Mouse (Mus musculus) naive thymus-derived CD4-positive, alpha-beta T cell, adult 2 months (primary cell): ENCODE data around the gene Hoxb8.

Experiments used
- DNase-seq: peaks from one replicate; pipeline ENCODE4 v3.0.0-alpha.2; 2011; ENCODE audit warnings: low read depth

The Hoxb8 gene

DNA sequence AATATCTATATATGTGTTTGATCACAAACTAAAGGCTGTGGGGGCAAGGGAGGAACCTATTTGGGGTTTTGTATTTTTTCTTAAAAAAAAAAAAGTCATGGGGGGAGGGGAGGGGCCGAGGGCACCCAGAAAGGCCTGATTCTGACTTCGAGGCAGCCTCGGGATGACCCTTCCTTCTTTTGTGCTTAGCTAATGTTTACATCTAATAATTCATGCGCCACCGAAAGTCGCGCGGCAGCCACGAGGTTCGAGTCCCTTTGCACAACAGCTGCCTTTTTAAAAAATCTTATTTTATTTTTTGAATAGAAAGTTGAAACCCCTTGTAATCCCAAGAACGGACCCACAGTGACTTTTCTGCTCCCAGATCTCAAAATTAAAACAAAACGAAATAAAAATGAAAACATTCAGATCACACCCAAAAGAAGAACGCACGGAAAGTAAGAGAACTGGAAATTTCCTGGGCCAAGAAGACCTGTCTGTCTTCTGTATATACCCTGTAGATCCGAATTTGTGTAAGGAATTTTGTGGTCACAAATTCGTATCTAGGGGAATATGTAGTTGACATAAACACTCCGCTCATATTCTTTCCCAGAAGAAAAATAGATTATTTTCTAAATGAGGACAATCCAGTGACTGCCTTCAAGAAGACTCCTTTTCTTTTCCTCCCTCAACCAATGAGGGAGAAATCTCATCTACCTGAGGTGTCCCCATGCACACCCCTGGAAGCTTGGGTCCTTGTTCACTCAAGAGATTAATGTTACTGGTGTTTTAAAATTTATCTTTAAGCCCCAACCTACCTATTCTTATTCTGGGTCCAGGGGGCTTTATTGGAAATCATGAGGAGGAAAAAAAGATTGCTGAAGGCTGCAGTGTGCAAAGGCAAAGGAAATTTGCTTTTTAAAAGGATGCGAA, 35.2 kb downstream of the Hoxb8 start:
- DNase-seq: no peak

DNA sequence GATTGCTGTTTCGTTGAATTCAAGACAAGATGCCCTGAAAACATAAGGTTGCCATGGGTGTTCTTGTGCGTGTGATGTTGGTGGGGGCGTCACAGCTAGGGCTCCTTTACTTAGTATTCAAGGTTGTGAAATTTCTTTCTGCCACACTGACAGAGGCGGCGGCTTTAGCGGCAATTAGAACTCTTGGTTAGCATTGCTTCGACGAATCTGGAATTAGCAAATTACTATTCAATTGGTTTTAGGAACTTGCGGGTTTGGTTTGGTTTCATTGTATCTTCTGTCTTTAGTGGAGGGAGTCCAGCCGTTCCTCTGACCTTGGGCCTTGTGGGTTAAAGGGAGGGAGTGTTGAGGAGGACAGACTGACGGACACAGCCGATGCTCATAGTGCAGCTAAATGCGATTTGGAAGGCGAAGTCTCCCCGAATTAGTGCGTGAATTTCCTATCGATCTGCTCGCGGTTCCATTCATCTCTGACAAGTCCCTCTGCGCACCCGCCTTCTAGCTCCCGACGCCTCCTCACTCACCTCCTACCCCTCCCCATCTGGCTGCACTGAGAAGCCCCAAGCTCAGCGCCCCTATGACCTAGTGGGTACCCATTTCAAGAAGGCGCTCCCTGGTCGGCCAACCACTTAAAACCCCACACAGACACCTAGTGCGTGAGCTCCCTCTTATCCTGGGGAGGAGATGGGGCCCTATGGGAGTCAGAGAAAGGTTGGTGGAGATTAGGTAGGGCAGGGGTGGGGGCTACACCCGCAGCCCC, 36.1 kb downstream of the Hoxb8 start, which contains the start of gene Hoxb4:
Hoxb4 (plus strand) TSS at position 660 of the 760 bp plus-strand sequence.
- DNase-seq: no peak

DNA sequence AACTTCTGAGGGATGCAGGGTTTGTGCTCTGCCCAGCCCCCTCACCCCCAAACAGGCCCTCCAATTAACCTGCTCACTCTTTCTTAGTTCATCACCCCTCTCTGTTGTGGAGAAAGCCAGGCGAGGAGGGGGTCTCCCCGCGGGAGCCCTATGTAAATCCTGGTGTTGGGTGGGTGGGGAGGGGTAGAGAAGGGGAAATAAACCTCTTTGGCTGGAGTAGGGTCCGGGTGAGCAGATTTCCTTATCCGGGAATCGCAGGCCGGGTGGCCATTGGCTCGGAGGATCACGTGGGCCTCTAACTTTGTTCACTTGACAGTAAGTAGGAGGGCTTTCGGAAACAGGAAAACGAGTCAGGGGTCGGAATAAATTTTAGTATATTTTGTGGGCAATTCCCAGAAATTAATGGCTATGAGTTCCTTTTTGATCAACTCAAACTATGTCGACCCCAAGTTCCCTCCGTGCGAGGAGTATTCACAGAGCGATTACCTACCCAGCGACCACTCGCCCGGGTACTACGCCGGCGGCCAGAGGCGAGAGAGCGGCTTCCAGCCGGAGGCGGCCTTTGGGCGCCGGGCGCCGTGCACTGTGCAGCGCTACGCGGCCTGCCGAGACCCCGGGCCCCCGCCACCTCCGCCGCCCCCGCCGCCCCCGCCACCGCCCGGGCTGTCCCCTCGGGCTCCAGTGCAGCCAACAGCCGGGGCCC, 36.8 kb downstream of the Hoxb8 start:
- DNase-seq: peak; percentile 69

DNA sequence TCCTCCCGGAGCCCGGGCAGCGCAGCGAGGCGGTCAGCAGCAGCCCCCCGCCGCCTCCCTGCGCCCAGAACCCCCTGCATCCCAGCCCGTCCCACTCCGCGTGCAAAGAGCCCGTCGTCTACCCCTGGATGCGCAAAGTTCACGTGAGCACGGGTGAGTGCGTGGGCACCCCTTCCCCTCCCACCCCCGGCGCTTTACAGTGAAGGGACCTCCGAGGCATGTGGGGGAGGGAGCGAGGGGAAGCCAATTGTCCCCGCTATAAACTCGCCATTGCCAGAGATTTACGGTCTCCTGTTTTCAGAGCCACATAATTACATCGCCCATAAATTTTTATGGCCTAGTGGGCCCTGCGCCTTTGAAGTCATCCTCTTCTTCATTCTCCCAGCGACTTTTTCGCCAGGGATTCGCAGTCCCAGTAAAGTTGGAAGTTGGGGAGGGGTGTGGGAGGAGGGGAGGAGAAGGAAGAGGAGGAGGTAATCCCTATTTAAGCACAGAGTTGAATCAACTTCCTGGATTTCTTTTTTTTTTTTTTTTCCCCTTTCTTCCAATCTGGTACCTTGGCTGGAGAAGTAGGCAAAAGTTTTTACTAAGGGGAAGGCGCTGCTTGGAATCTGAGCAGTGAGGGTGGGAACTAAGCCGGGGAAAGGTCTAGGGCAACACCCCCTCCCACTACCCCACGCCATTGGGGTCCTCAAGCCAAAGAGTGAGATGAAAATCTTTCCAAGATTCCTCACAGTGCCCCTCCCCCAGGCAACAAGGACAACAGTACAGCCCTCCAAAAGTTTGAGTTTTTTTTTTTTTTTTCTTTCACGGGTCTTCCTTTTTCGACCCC, 37.6 kb downstream of the Hoxb8 start:
- no peak for DNase-seq

DNA sequence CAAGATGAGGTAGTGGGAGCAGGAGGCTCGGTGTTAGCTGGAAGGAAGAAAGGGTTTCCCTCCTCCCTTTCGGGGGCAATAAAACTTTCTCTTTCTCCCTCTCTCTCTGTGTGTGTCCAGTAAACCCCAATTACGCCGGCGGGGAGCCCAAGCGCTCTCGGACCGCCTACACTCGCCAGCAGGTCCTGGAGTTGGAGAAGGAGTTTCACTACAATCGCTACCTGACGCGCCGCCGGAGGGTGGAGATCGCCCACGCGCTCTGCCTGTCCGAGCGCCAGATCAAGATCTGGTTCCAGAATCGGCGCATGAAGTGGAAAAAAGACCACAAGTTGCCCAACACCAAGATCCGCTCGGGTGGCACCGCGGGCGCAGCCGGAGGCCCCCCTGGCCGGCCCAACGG, 38.2 kb downstream of the Hoxb8 start:
- no peak for DNase-seq

DNA sequence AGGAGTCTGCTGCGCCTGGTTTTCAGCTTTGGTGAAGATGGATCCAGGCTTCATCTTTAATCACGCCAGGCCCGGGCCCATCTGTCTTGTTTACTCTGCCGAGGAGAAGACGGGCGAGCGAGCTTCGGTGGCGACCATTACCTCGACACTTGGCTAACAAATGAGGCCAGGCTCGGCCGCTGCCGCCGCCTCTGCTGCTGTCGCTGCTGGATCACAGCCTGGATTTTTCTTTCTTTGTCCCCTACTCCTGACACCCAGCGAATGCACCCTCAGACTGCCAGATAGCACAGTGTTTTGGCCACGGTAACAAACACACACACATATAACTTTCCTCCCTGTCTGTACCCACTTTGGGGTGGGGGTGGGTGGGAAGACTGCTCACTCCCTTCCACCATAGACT, 39.0 kb downstream of the Hoxb8 start:
- DNase-seq: no peak

DNA sequence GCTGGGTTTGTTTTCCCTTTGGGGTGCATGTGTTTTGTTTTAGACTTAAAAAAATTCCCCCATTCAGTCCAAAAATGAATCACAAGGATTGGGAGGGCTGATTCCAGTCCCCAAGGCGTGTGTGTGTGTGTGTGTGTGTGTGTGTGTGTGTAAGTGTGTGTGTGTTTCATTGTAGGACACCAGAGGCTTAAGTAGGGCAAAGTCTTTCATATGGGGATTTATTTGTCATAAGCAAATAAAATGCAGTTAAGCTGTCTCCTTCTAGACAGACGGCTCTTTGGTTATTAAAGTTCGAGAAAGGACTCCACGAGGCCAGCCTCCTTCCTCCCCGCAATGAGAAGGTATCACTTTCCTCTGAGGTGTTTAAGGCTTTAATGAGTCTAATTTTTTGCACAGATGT, 40.1 kb downstream of the Hoxb8 start:
- DNase-seq: no peak

DNA sequence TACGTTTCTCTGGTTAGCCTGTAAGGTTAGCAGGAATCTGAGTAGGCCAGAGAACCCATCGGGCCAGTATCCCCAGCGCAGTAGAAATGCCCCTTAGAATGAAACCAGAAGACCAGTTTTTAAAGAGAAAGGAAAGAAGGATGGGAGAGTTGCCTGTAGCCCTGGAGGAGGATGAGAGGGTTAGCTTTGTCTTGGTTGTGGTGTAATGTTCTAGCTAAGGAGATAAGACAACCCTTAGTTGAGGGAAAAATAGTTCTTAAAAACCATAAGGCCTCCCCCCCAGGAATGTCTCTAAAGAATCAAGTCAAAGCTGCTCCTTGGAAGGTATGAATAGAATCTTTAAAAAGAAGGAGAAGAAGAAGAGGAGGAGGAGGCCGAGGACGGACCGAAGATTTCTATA, 41.0 kb downstream of the Hoxb8 start:
- no peak for DNase-seq

DNA sequence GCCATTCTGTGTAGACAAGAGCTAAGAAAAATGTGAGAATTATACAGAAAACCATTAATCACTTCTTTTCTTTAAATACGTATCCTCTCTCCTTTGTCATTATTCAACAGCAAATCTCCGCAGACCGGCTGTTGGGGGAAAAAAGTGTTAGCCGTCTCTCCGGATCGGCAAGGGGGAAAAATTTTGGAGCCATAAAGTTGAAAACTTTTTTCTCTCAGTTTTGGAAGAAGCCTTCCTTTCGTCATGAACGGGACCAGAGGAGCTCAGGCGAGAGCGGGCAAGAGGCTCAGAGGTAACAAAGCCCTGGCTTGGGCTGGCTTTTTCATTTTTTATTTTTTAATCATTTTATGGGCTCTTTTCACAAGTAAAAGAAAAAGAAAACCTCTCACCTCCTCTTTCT, 41.4 kb downstream of the Hoxb8 start, which contains the start of gene Hoxb3:
Hoxb3 (plus strand) TSS at position 173 of the 400 bp plus-strand sequence.
- no peak for DNase-seq

DNA sequence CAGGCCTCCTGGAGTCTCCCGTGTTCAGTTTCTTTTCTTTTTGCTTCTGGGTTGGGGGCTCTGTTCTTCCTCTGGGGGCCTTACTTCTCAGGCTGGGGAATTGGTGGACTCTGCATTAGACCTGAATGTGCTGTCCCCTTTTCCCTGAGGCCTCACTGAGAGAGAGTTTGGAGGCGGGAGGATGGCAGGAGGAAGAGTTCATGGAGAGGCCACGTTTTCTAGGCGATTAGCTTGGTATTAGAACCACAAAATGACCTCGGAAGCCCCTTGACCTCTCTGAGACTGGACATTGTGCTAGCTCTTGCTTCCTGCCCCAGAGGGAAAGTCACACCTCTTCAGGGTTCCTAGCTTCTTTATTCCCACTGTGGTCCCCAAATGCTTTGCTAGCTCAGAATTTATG, 42.4 kb downstream of the Hoxb8 start:
- DNase-seq: no peak

DNA sequence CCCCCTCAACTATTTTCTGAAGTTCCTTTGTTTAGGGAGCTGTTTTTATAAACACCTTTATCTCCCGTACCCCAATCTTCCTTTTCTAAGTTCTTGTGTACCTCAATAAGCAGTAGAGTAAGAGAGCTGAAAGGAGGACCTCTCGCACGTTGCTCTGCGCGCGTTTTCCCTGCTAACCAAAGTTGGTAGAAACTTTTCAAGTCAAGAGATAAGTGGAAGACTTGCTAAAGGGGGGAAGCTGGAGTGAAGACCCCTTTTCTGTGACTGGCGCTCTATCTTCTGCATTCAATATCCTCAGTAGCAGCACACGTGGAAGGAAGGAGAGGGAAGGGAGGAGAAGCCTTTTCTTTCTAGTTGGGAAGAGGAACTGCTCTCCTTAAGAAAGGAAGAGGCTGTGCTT, 43.3 kb downstream of the Hoxb8 start:
- no peak for DNase-seq

DNA sequence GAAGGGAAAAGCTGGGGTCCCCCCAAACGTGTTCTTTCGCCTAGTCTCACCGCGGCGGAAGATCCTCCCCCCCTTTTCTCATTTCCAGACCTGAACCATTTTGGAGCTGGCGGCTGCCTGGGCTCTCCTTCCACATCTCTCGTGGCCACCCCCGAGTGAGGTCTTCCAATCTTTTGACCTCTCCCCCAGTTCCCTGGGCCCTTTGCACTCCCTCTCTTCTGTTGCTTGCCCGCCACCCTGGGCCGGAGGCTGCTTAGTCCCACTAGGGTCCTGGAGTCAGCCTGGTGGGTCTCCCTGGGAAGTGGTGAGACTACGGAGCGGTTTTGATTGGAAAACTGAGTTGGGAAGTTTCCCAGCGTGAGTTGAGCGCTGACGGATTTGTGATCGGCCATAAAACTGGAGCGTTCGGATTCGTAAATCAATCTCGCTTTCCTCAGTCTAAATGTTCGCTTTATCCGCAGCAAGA, 44.1 kb downstream of the Hoxb8 start:
- no peak for DNase-seq

DNA sequence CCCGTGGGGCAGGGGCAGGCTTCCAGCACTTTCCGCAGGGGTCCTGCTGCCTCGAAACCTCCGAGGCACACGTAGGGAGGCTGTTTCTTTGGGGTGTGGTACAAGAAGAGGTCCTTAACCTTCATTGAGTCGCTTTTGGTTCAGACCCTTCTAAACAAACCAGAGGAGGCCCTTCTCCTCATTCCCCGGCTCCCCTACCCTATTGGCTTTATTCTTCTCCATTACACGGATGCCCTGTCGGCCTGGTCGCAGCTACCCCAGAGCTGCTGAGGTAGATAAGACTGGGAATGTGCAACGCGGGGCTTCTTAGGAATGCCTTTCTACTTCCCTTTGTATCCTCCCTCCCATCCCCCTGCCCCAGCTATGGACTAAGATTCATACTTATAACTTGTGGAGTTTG, 45.0 kb downstream of the Hoxb8 start:
- no peak for DNase-seq

DNA sequence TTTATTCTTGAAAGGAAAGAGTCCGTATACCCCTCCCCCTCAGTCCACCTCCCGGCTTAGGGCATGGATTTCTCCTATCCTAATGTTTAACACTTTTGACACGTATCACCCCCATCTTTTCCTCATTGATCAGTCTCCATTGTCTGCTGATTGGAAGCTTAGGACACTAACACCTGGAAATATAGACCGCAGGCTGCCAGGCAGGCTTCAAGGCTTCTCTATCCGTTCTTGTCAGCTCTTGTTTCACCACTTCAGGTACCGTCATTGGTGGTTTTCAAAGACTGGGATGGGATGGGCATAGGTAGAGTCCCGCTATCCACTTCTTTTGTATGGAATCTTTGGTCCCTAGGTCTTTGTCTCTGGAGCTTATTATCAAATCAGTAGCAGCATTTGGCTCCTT, 45.4 kb downstream of the Hoxb8 start:
- no peak for DNase-seq

DNA sequence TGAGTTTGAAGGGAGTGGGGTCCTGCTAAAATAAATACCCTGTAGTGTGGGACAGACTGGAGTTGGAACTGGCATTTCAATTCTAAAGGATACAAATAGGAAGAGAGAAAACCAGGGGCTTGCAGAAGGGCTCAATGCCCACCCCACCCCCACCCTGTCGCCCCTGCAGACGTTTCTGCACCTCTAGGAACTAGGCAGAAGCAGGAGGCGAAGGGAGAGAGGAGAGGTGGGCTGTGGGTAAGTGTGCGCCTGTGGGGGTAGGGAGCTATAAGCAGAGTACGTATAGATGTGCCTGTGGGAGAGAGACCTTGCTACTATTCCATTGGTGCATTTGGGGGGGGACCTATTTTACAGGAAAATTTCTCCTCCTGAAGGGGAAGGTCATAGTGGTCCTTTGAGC, 46.0 kb downstream of the Hoxb8 start:
- no peak for DNase-seq

DNA sequence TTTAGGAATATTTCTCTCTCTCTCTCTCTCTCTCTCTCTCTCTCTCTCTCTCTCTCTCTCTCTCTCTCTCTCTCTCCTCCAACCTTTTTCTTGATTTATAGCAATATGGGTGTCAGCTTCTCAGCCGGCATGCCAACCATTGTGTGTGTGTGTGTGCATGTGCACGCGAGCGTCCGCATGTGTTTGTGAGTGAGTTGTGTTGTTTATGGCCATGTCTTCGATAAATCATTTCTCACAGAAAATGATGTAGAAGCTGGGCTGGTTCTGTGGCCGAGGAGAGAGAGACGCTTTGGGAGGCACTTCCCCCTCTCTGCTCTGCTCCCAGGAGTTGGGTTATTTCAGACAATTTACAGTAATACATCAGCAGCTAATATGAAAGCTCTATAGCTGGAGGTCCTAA, 46.9 kb downstream of the Hoxb8 start:
- DNase-seq: no peak

DNA sequence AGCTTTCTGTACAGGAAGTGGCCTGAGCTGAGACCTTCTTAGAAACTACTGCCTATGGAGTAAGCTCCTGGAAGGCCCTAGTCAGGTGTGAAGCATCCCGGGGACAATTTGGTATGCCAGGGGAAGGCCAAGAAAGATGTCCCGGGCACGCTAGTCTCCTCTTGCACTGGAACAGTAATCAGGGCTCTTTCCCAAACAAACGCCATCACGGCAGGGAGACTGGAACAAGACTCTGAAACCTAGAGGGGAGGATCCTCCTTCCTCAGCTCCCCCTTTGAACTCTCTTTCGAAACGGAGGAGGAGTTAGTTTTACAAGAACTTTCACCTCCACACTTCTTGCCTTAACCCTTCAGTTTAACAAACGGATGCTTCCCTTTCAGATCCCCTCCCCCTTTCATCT, 50.4 kb downstream of the Hoxb8 start:
- DNase-seq: no peak

DNA sequence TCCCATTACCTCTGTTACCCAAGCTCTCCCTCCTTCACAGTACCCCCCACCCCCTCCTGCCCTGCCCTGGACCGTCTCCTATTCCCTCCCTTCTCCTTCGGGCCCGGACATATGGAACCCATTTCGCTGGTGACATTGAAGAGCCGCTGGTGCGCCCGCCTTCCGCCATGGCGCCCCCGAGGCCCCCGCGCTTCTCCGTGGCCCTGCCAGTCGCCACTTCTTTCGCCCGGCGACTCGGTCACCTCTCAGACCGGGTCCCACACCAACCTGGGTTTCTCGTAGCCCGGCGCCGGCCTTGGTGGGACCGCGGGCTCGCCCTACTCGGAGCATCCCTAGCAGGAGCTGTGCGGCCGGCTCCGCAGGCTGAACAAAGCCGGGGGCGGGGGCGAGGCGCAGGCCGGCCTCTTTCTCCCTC, 50.9 kb downstream of the Hoxb8 start:
- no peak for DNase-seq

DNA sequence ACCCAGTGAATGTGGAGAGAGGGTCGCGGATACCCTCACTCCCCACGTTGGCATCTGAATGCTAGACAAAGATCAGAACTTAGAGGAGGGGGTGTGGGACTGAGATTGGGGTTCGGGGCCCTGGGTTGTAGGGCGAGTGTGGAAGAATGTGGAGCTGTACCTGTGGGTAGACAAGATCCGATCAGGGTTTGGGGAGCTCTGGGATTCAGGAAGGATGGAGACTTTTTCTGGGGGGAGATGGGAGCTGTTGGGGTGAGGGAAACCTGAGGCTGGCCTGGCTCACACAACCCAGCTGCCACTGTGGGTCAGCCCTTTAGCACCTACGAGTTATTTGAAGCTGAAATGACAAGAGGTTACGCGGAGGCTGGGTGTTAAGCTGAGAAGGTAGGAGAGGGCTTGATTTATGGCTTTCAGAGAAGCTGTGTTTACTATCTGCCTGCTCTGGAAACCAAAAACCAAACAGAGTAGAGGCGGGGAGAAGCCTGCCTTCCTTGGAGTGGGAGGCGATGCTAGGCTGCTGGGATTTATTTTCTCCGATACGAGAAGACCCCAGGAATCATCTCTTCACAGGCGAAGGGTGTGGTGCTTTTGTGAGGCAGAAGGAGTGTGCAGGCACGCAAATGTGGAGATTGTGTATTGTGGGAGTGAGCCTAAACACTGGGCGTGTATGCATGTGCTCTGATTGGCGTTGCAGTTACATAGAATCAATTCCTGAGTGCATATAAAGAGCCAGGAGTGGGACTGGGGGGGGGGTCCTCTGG, 51.7 kb downstream of the Hoxb8 start:
- no peak for DNase-seq

DNA sequence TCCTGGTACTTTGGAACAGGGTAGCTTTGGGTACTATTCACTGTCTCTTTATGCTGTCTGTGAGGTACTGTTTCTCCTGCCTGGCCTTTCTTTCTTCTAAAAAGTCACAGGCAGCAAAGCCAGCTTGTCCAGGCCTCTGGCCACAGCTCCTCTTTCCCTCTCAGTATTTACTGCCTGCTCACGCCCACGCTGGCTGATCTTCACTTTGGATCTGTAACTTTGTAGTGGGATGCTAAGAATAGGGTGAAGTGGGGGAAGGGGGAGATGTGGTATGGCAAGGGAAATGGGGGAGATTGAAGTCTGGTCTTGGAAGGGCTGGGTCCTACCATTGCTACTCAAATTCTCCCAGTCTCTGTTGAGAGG, 52.3 kb downstream of the Hoxb8 start:
- DNase-seq: no peak
